Mouse (Mus musculus) bone marrow macrophage, adult 2 months (primary cell): ENCODE results near the gene Ccdc124. TPM values are rescaled to one million over a fixed set of nuclear protein-coding genes. Genes with fewer than 3 reads are reported as not detected.

ENCODE experiments used
- H3K27ac ChIP-seq: 2 replicates; pipeline ENCODE4 v1.5.1; 2012; ENCODE audit warnings: low read depth, low read length; ENCODE audit not compliant: insufficient read depth
- H3K4me1 ChIP-seq: 2 replicates; pipeline ENCODE4 v1.6.1; 2012; ENCODE audit warnings: low read length; ENCODE audit not compliant: control insufficient read depth, insufficient read depth
- H3K4me3 ChIP-seq: 2 replicates; pipeline ENCODE4 v1.5.1; 2012; ENCODE audit warnings: mild to moderate bottlenecking, low read length, moderate library complexity; ENCODE audit not compliant: insufficient read depth
- CTCF ChIP-seq: IDR thresholded peaks from 2 replicates; pipeline ENCODE4 v1.5.1; 2012; ENCODE audit warnings: low read depth, mild to moderate bottlenecking, low read length, moderate library complexity
- POLR2A ChIP-seq: IDR thresholded peaks from 2 replicates; pipeline ENCODE4 v1.6.1; 2012; ENCODE audit warnings: mild to moderate bottlenecking, low read depth, low read length, borderline replicate concordance
- polyA plus RNA-seq: library from polyadenylated mRNA; stranded (reverse); fragments of >200 nt; gene quantifications from 2 replicates; pipeline ENCODE4 v1.2.4, GENCODE M21; 2012; ENCODE audit not compliant: missing spikeins, insufficient read depth, insufficient read length

Ccdc124 gene
- polyA plus RNA-seq, 1 experiment: 35.6 TPM

- Histone ChIP-seq H3K27ac (peak overlapping the region; percentile 57), H3K4me3 (peak overlapping the region; percentile 61), H3K4me1 (peaks cover 4% of the 10 kb centered on the region)
- TF ChIP-seq POLR2A: no peak
- TF ChIP-seq CTCF: no peak
Observed at GRCm38 (mm10) chr8:70872643-70873363, 932 bp downstream of the Ccdc124 start.

GRCm38 (mm10) chr8:70871195-70871807, 2.4 kb downstream of the Ccdc124 start:
- no peak overlapping the region for H3K27ac ChIP-seq
- H3K4me3 ChIP-seq: no peak overlapping the region

GRCm38 (mm10) chr8:70869601-70870041, 4.1 kb downstream of the Ccdc124 start:
- H3K4me1 ChIP-seq: peaks cover 8% of the 10 kb centered on the region
- TF ChIP-seq CTCF (peak; percentile 60), POLR2A (no peak)
- no peak overlapping the region for H3K27ac ChIP-seq
- no peak overlapping the region for H3K4me3 ChIP-seq

More at GRCm38 (mm10) chr8:70871195-70871807, 2.4 kb downstream of the Ccdc124 start:
- peaks cover 4% of the 10 kb centered on the region for H3K4me1 ChIP-seq
- TF ChIP-seq POLR2A: no peak

GRCm38 (mm10) chr8:70869199-70869571, 4.5 kb downstream of the Ccdc124 start:
- Histone ChIP-seq H3K27ac (no peak overlapping the region), H3K4me3 (no peak overlapping the region), H3K4me1 (peaks cover 10% of the 10 kb centered on the region)
- TF ChIP-seq CTCF: no peak
- TF ChIP-seq POLR2A: no peak

- Histone ChIP-seq H3K4me1 (peaks cover 10% of the 10 kb centered on the region), H3K4me3 (peak overlapping the region; percentile 46), H3K27ac (no peak overlapping the region)
- TF ChIP-seq CTCF: no peak
- TF ChIP-seq POLR2A: no peak
Observed at GRCm38 (mm10) chr8:70868559-70869198, 5.1 kb downstream of the Ccdc124 start.

- no peak overlapping the region for H3K27ac ChIP-seq
- no peak for TF ChIP-seq POLR2A
- no peak for TF ChIP-seq CTCF
- no peak overlapping the region for H3K4me3 ChIP-seq
- peaks cover 12% of the 10 kb centered on the region for H3K4me1 ChIP-seq
Observed at GRCm38 (mm10) chr8:70866566-70866965, 7.2 kb downstream of the Ccdc124 start.

GRCm38 (mm10) chr8:70866001-70866520, 7.7 kb downstream of the Ccdc124 start:
- TF ChIP-seq CTCF: no peak
- no peak for TF ChIP-seq POLR2A
- peaks cover 12% of the 10 kb centered on the region for H3K4me1 ChIP-seq
- H3K27ac ChIP-seq: no peak overlapping the region
- H3K4me3 ChIP-seq: peak overlapping the region; percentile 47

- TF ChIP-seq CTCF (no peak), POLR2A (no peak)
- peaks cover 12% of the 10 kb centered on the region for H3K4me1 ChIP-seq
- H3K27ac ChIP-seq: peak overlapping the region; percentile 26; the same call in 1 of the 2 replicates
- H3K4me3 ChIP-seq: peak overlapping the region; percentile 61
Observed at GRCm38 (mm10) chr8:70865350-70866000, 8.3 kb downstream of the Ccdc124 start.

- H3K27ac ChIP-seq: no peak overlapping the region
- peaks cover 12% of the 10 kb centered on the region for H3K4me1 ChIP-seq
- TF ChIP-seq POLR2A: no peak
- no peak for TF ChIP-seq CTCF
- H3K4me3 ChIP-seq: peak overlapping the region; percentile 61
Observed at GRCm38 (mm10) chr8:70864712-70865221, 9.0 kb downstream of the Ccdc124 start.
